Mouse (Mus musculus) small intestine, adult 2 months (tissue): ENCODE data around the gene Tbc1d19. TPM values are rescaled to one million over a fixed set of nuclear protein-coding genes. Genes with fewer than 3 reads are reported as not detected.

ENCODE experiments used
- H3K27ac ChIP-seq: fragments of 200-500 bp; 2 replicates; pipeline ENCODE4 v1.5.1; 2012; ENCODE audit warnings: low read depth, low read length, control low read depth, inconsistent platforms; ENCODE audit not compliant: insufficient read depth
- H3K27me3 ChIP-seq: fragments of 200-500 bp; 2 replicates; pipeline ENCODE4 v1.6.1; 2012; ENCODE audit warnings: mild to moderate bottlenecking, moderate library complexity, low read length, inconsistent platforms; ENCODE audit not compliant: control insufficient read depth, insufficient read depth
- H3K36me3 ChIP-seq: fragments of 200-500 bp; 2 replicates; pipeline ENCODE4 v1.6.1; 2012; ENCODE audit warnings: mild to moderate bottlenecking, low read length, control low read depth, inconsistent platforms; ENCODE audit not compliant: control insufficient read depth, insufficient read depth
- H3K4me1 ChIP-seq: fragments of 200-500 bp; 2 replicates; pipeline ENCODE4 v1.6.1; 2012; ENCODE audit warnings: low read length, inconsistent platforms, mixed read lengths; ENCODE audit not compliant: control insufficient read depth, insufficient read depth, insufficient read length
- H3K4me3 ChIP-seq: fragments of 200-500 bp; 2 replicates; pipeline ENCODE4 v1.5.1; 2012; ENCODE audit warnings: low read depth, mild to moderate bottlenecking, control low read depth, inconsistent platforms, low read length, moderate library complexity
- CTCF ChIP-seq: fragments of 200-500 bp; IDR thresholded peaks from 2 replicates; pipeline ENCODE4 v1.5.1; 2012; ENCODE audit warnings: low read depth, mild to moderate bottlenecking, control low read depth, inconsistent platforms, low read length, moderate library complexity, mixed read lengths; ENCODE audit not compliant: insufficient replicate concordance, insufficient read length; ENCODE audit errors: extremely low read depth
- POLR2A ChIP-seq: fragments of 200-500 bp; IDR thresholded peaks from 2 replicates; pipeline ENCODE4 v1.6.1; 2012; ENCODE audit warnings: low read depth, mild to moderate bottlenecking, control low read depth, inconsistent platforms, low read length, moderate library complexity
- WGBS: fragments of 180-500 bp; shearing (Covaris S2); methylation state at CpG from one replicate; pipeline ENCODE4 v1.1.7; 2018; 5-methylcytosine and 5-hydroxymethylcytosine counted together
- polyA plus RNA-seq: library from polyadenylated mRNA; depleted of rRNA; stranded (reverse); fragments of >200 nt; gene quantifications from 2 replicates; pipeline ENCODE4 v1.2.3, GENCODE M21; 2012

Gene Tbc1d19
- polyA plus RNA-seq, 1 experiment: 0.74 TPM

DNA sequence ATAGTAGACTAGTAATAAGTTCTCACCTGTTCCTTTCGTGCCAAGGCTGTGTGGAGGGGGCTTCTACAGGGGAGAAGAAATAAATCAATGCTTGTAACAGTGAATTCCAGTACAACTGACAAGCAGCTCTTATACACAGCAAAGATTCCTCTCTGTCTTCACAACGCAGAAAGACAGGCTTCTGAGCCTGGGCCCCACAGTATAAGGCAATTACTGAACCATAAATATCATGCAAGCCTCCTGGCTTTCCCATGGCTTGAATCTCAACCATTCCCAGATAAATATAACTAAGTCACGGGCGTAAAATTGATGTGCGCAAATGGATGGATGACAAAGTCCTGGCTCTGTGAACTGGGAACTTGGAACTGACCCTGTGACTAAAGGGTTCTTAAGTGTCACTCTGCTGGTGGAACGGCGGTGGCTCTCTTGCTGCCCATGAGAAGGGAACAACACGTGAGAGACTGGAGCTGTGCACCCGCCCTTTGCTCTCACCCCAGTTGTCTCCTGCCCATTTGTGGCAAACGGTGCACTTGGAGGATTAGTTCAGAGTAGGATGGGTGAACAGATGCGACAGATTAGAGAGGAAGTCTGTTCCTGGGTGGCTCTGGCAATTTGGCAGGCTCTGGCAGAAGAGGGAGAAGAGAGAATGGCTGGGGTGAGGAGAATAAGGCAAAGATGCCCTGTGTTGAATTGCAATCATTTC is 132.1 kb downstream of the Tbc1d19 start:
- WGBS: 46% methylated on average over 11 of the region's 11 CpGs
- H3K4me3 ChIP-seq: no peak overlapping the region
- H3K4me1 ChIP-seq: no peaks in the 10 kb centered on the region
- no peaks in the 10 kb centered on the region for H3K36me3 ChIP-seq
- H3K27ac ChIP-seq: no peak overlapping the region
- H3K27me3 ChIP-seq: no peaks in the 10 kb centered on the region
- TF ChIP-seq POLR2A: no peak
- TF ChIP-seq CTCF: no peak

DNA sequence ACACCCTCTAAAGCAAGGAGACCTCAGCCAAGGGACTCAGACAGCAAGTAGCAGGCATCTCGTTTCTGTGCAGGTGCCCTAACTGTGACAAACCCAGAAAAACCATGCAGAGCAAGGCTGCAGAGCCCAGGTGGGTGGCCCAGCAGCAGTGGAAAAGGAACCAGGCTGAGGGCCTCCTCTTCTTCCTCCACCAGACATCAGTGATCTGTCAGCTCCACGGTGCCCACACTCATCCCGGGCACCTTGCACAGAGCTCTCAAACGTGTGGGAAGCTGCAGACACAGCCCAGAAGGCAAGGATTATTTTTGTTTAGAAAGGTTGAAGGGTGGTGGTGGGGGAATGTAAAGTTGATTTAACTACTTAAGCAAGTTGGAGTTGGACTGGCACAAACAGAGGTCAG is 132.9 kb downstream of the Tbc1d19 start:
- 73% methylated on average over 4 of the region's 4 CpGs for WGBS
- Histone ChIP-seq H3K27ac (no peak overlapping the region), H3K4me3 (no peak overlapping the region)

DNA sequence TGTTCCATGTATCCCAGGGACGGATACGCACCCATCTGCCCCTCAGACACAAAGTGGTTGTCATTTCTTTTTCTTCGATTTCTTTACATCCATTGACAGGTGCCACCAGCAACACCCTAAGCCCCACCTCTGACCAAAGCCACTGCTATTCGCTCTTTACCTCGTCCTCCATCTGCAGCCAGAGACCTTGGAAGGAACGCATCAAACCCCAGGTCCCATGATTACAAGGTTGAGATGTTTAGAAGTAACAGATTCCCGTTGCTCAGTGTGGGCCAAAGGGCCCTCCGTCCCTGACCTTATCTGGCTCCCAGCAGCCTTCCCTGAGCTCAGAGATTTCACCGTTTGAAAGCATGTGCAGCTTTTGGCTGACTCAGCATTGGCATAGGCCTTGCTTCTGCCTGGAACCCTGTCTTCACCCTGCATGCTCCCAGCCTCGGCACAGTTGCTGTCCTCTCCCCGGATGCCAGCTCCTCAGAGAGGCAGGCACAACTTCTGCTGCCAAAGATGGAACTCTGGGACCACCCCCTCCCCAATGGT is 134.0 kb downstream of the Tbc1d19 start:
- no peak for TF ChIP-seq CTCF
- no peak for TF ChIP-seq POLR2A
- WGBS: 79% methylated on average over 11 of the region's 11 CpGs
- Histone ChIP-seq H3K27ac (no peak overlapping the region), H3K4me1 (no peaks in the 10 kb centered on the region), H3K27me3 (no peaks in the 10 kb centered on the region), H3K4me3 (no peak overlapping the region), H3K36me3 (no peaks in the 10 kb centered on the region)

More for the DNA sequence above, 132.9 kb downstream of the Tbc1d19 start:
- no peaks in the 10 kb centered on the region for H3K27me3 ChIP-seq
- H3K36me3 ChIP-seq: no peaks in the 10 kb centered on the region
- no peaks in the 10 kb centered on the region for H3K4me1 ChIP-seq
- TF ChIP-seq CTCF (no peak), POLR2A (no peak)

DNA sequence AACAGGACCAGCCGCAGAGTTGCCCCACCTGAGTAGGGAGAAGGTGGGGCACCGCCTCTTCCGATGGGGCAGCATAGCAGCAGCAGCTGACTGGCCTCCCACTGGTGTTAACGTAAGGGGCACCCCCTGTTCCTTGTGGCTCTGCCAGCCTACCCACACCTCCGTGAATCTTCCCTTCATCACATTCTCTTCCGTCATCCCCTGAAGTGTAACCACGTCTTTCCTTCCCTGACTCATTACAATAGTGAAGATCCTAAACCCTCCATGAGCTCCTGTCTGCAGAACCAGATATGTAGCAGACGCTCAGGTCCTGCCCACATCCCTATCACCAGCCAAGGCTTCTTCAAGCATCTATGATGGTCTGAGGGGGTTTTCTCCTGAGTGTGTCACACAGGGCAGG is 137.3 kb downstream of the Tbc1d19 start:
- Histone ChIP-seq H3K27ac (no peak overlapping the region), H3K36me3 (no peaks in the 10 kb centered on the region), H3K27me3 (no peaks in the 10 kb centered on the region), H3K4me3 (no peak overlapping the region), H3K4me1 (no peaks in the 10 kb centered on the region)
- TF ChIP-seq POLR2A (no peak), CTCF (no peak)
- 87% methylated on average over 8 of the region's 8 CpGs for WGBS

DNA sequence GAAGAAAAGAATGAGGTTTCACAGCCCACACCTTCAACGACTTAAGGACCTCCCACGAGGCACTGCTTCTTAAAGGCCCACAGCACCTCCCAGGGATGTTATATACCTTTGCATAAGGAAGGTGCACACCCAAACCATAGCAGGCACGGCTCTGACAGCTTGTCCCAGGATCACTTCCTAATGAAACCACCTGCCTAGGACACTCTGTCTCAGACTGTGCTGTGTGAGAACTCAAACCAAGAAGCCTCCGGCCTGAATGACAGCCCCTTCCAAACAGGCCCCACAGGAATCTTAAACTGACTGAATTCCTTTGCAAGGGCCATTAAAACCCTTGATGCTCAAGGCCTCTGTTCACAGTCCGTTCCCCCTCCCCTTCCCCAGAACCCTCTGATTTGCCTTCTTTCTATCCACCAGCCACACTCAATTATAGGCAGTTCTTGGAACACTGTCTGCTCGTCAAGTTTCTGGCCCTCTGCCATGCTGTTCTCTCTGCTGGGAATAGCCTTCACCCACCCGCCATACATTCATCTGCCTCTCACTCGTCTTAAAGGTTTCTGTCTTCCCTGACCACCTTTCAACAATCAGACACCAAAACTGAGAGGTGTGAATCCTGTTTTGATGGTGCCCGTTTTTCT is 138.3 kb downstream of the Tbc1d19 start:
- no peak for TF ChIP-seq POLR2A
- no peak for TF ChIP-seq CTCF
- Histone ChIP-seq H3K27me3 (no peaks in the 10 kb centered on the region), H3K4me1 (no peaks in the 10 kb centered on the region), H3K36me3 (no peaks in the 10 kb centered on the region), H3K4me3 (no peak overlapping the region), H3K27ac (no peak overlapping the region; the same call in 1 of the 2 replicates)
- WGBS: 54% methylated on average over 9 of the region's 9 CpGs

DNA sequence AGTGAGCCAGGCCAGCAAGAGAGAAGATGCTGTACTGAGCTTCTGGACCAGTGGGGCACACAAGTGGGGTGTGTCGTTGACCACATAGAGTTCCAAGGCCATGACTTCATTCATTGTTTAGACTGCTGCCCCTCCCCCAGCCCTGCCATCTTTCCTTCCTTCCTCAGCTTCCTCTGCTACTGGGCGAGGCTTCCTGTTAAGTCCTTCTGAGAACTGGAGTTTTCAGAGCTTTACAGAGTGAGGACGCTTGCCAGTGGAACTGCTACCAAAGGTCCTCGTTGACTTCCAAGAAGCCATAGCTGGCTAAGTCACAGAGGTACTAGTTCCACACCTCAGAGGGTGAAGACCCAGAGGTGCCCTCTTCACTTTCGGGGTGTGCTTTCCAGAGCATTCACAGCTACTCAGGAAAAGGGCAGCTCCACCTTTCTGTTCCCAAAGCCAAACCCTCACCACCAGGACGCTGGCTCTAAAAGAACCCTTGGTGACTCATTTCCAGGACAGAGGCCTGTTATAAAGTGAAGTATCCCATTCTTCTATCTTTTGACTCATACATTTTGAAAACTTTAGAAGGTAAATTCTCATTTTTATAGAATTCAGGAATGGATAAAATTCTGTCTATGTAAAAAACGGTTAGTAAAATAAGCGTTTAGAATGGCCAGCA is 139.3 kb downstream of the Tbc1d19 start:
- Histone ChIP-seq H3K27me3 (no peaks in the 10 kb centered on the region), H3K4me1 (no peaks in the 10 kb centered on the region), H3K36me3 (no peaks in the 10 kb centered on the region), H3K4me3 (no peak overlapping the region), H3K27ac (peak overlapping the region; percentile 46; the same call in 1 of the 2 replicates)
- WGBS: 75% methylated on average over 8 of the region's 8 CpGs
- TF ChIP-seq CTCF: no peak
- no peak for TF ChIP-seq POLR2A

DNA sequence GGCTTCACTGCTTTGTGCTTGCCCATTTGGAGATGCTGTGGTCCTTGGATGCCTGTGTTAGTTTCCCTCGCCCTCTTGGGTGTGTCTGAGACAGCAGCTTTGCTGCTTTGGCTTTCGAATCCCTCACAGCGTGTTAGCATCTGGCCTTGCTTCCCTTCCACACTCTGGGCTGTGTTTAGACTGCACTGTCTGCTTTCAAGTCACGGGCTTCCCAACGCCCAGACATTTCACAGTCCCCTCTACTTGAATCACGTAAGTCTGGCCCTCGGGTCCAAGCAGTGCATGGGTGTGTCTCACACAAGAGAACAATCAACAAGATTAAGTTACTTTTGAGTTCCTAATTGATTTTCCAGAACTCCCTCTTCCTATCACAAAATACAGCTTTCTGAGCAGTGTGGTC is 140.8 kb downstream of the Tbc1d19 start:
- no peaks in the 10 kb centered on the region for H3K36me3 ChIP-seq
- WGBS: 49% methylated on average over 7 of the region's 7 CpGs
- TF ChIP-seq POLR2A: no peak
- TF ChIP-seq CTCF: no peak
- no peaks in the 10 kb centered on the region; the same call in 1 of the 2 replicates for H3K4me1 ChIP-seq
- no peaks in the 10 kb centered on the region for H3K27me3 ChIP-seq
- H3K27ac ChIP-seq: no peak overlapping the region
- no peak overlapping the region for H3K4me3 ChIP-seq
